Mouse (Mus musculus) bone marrow, adult 2 months (tissue): ENCODE measurements around the gene Kcnj1.

Experiments
- CTCF ChIP-seq: fragments of 200-500 bp; IDR thresholded peaks from 2 replicates; pipeline ENCODE4 v1.5.1; 2011; ENCODE audit warnings: low read length, control low read depth; ENCODE audit not compliant: control insufficient read depth, insufficient read depth
- POLR2A ChIP-seq: fragments of 200-500 bp; IDR thresholded peaks from 2 replicates; pipeline ENCODE4 v1.6.1; 2011; ENCODE audit warnings: low read depth, mild to moderate bottlenecking, control low read depth, low read length, borderline replicate concordance; ENCODE audit not compliant: control insufficient read depth

DNA sequence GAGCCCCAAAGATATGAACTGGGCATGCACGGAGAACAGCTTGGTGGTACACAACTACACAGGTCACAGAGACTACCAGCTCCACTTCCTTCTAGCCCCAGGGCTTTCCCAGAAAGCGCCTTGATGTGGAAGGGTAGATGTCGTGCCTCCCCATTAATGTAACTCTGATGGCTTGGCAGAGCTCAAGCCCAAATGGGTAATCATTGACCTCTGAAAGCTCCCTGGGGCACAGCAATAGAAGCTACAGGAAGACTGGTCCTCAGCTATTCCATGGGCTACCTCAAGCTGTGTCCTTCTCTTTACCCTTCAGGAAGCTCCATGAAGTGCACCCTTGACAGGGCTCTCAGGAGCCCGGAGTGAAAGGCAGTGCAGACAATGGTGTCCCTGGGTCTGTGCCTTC lies 12.6 kb downstream of the Kcnj1 start:
- TF ChIP-seq POLR2A: no peak
- no peak for TF ChIP-seq CTCF
